Mouse (Mus musculus): ENCODE measurements around the gene Nfib.

DNA sequence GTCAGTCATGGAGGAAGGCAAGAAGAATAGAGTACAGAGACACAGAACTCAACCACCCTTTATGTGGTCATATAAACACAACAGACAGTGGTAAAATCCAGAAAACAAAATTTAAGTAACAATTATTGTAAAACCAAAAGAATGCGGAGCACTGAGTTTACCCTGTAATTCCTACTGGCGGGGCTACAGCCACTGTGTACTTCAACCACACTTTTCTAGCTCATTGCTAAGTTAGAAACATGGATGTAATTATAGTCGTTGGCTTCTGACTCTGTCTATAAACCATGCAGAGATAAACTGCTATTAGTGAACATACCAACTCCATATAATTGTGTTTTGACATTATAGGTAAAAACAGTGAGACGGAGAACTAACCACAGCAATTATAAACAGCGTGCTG is 231.2 kb downstream of the Nfib start:
- TF ChIP-seq CTCF (IDR thresholded peaks at IDR 0.05; ENCODE audit: low read depth) = no peak
- TF ChIP-seq EP300 (IDR thresholded peaks at IDR 0.05; ENCODE audit: low read depth) = no peak

All from liver, embryonic 14.5 days (tissue).